Mouse (Mus musculus): ENCODE measurements around the gene Rnft1.

GRCm38 (mm10) chr11:86453991-86454390, 30.5 kb upstream of the Rnft1 start:
- TF ChIP-seq FLI1 (IDR thresholded peaks at IDR 0.05; ENCODE audit: low read length): no peak
- TF ChIP-seq GATA1 (IDR thresholded peaks at IDR 0.05; ENCODE audit: borderline replicate concordance, low read length): no peak

Measured in megakaryocyte, embryonic 14.5 days (primary cell).